Mouse (Mus musculus) hindbrain, embryonic 16.5 days (tissue): Measurements from ENCODE around the gene Dhtkd1. TPM values are rescaled to one million over a fixed set of nuclear protein-coding genes. Genes with fewer than 3 reads are reported as not detected.

ENCODE experiments used
- ATAC-seq: fragments of 200-750 bp; cut with Nextera tagmentation; 2 replicates; pipeline ENCODE4 v1.8.0; 2017; ENCODE audit warnings: moderate TSS enrichment, moderate library complexity
- H3K27ac ChIP-seq: fragments of 300-500 bp; sonication (generic); 2 replicates; pipeline ENCODE4 v1.5.1; 2014; ENCODE audit warnings: low read depth, mild to moderate bottlenecking, control low read depth, low read length, moderate library complexity
- H3K27me3 ChIP-seq: fragments of 300-500 bp; sonication (generic); replicated peaks from 2 replicates; pipeline ENCODE4 v1.6.1; 2014; ENCODE audit warnings: low read length; ENCODE audit not compliant: control insufficient read depth, insufficient read depth
- H3K36me3 ChIP-seq: fragments of 300-500 bp; sonication (generic); 2 replicates; pipeline ENCODE4 v1.6.1; 2014; ENCODE audit warnings: mild to moderate bottlenecking, low read length, moderate library complexity, mixed read lengths; ENCODE audit not compliant: control insufficient read depth, insufficient read depth
- H3K4me1 ChIP-seq: fragments of 300-500 bp; sonication (generic); 2 replicates; pipeline ENCODE4 v1.6.1; 2014; ENCODE audit warnings: low read depth, low read length; ENCODE audit not compliant: control insufficient read depth, insufficient read depth
- H3K4me2 ChIP-seq: fragments of 300-500 bp; sonication (generic); 2 replicates; pipeline ENCODE4 v1.6.1; 2014; ENCODE audit warnings: mild to moderate bottlenecking, low read length, control low read depth, moderate library complexity
- H3K4me3 ChIP-seq: fragments of 300-500 bp; sonication (generic); 2 replicates; pipeline ENCODE4 v1.5.1; 2014; ENCODE audit warnings: mild to moderate bottlenecking, low read length, control low read depth, moderate library complexity
- H3K9ac ChIP-seq: fragments of 300-500 bp; sonication (generic); 2 replicates; pipeline ENCODE4 v1.6.1; 2014; ENCODE audit warnings: low read depth, mild to moderate bottlenecking, control low read depth, low read length, moderate library complexity
- H3K9me3 ChIP-seq: fragments of 300-500 bp; sonication (generic); 2 replicates; pipeline ENCODE4 v1.6.1; 2014; ENCODE audit warnings: mild to moderate bottlenecking, low read length, moderate library complexity; ENCODE audit not compliant: control insufficient read depth
- WGBS: fragments of 180-500 bp; shearing (Covaris S2); extraction: QIAGEN DNeasy Blood & Tissue Kit; methylation state at CpG from one replicate; pipeline ENCODE4 v1.1.7; 2014; 5-methylcytosine and 5-hydroxymethylcytosine counted together
- polyA plus RNA-seq: library from polyadenylated mRNA; unstranded; fragments of >200 nt; fragmentation: Nextera tagmentation; extraction: Ambion mirVana; gene quantifications from 2 replicates; pipeline ENCODE4 v1.2.1, GENCODE M21; 2015

The Dhtkd1 gene
- polyA plus RNA-seq, 1 experiment from 2014 or later, result 6.1 TPM

GRCm38 (mm10) chr2:5939319-5939718 is 3.3 kb downstream of the Dhtkd1 start:
- Histone ChIP-seq H3K36me3 (no peaks in the 10 kb centered on the region), H3K9me3 (no peaks in the 10 kb centered on the region), H3K4me3 (no peak overlapping the region), H3K27ac (no peak overlapping the region), H3K9ac (no peak overlapping the region), H3K4me1 (no peaks in the 10 kb centered on the region; the same call in 1 of the 2 replicates), H3K4me2 (no peak overlapping the region), H3K27me3 (no peaks in the 10 kb centered on the region)
- no peak for ATAC-seq
- WGBS, result 91% methylated on average over 3 of the region's 3 CpGs

GRCm38 (mm10) chr2:5936550-5936949 is 6.0 kb downstream of the Dhtkd1 start:
- no peak for ATAC-seq
- Histone ChIP-seq H3K9ac (no peak overlapping the region), H3K36me3 (no peaks in the 10 kb centered on the region), H3K9me3 (no peaks in the 10 kb centered on the region), H3K27me3 (no peaks in the 10 kb centered on the region), H3K27ac (no peak overlapping the region), H3K4me2 (no peak overlapping the region), H3K4me1 (no peaks in the 10 kb centered on the region), H3K4me3 (no peak overlapping the region)
- WGBS, result 90% methylated on average over 4 of the region's 4 CpGs

- WGBS, result 83% methylated on average over 6 of the region's 6 CpGs
- H3K9ac ChIP-seq, result no peak overlapping the region
- no peaks in the 10 kb centered on the region for H3K4me1 ChIP-seq
- no peak overlapping the region for H3K4me2 ChIP-seq
- no peaks in the 10 kb centered on the region for H3K9me3 ChIP-seq
- no peak overlapping the region for H3K27ac ChIP-seq
- H3K36me3 ChIP-seq, result no peaks in the 10 kb centered on the region
- H3K27me3 ChIP-seq, result no peaks in the 10 kb centered on the region
- no peak overlapping the region for H3K4me3 ChIP-seq
- ATAC-seq, result no peak
Observed at GRCm38 (mm10) chr2:5936068-5936467, 6.5 kb downstream of the Dhtkd1 start.

- Histone ChIP-seq H3K4me2 (no peak overlapping the region), H3K36me3 (0 out of 2 replicates have a peak, but pooled peaks cover 3% of the 10 kb centered on the region), H3K9me3 (no peaks in the 10 kb centered on the region), H3K27ac (no peak overlapping the region), H3K27me3 (no peaks in the 10 kb centered on the region), H3K4me3 (no peak overlapping the region), H3K9ac (no peak overlapping the region), H3K4me1 (no peaks in the 10 kb centered on the region)
- ATAC-seq, result no peak
- WGBS, result 93% methylated on average over 3 of the region's 3 CpGs
Observed at GRCm38 (mm10) chr2:5934936-5935335, 7.7 kb downstream of the Dhtkd1 start.

GRCm38 (mm10) chr2:5931938-5932337 is 10.7 kb downstream of the Dhtkd1 start:
- H3K27ac ChIP-seq, result no peak overlapping the region
- H3K9me3 ChIP-seq, result no peaks in the 10 kb centered on the region
- 0 out of 2 replicates have a peak, but pooled peaks cover 3% of the 10 kb centered on the region for H3K36me3 ChIP-seq
- no peaks in the 10 kb centered on the region for H3K4me1 ChIP-seq
- no peak overlapping the region for H3K4me3 ChIP-seq
- ATAC-seq, result no peak
- no peak overlapping the region for H3K9ac ChIP-seq
- no peak overlapping the region for H3K4me2 ChIP-seq
- 91% methylated on average over 5 of the region's 5 CpGs for WGBS
- no peaks in the 10 kb centered on the region for H3K27me3 ChIP-seq

- Histone ChIP-seq H3K4me1 (no peaks in the 10 kb centered on the region), H3K9me3 (no peaks in the 10 kb centered on the region), H3K27ac (no peak overlapping the region), H3K4me3 (no peak overlapping the region), H3K4me2 (no peak overlapping the region), H3K36me3 (0 out of 2 replicates have a peak, but pooled peaks cover 3% of the 10 kb centered on the region), H3K9ac (no peak overlapping the region), H3K27me3 (no peaks in the 10 kb centered on the region)
- no peak for ATAC-seq
- WGBS, result 91% methylated on average over 18 of the region's 18 CpGs
Observed at GRCm38 (mm10) chr2:5930291-5931054, 12.1 kb downstream of the Dhtkd1 start.

- ATAC-seq, result no peak
- Histone ChIP-seq H3K9me3 (no peaks in the 10 kb centered on the region), H3K27me3 (no peaks in the 10 kb centered on the region), H3K27ac (no peak overlapping the region), H3K4me1 (no peaks in the 10 kb centered on the region), H3K36me3 (0 out of 2 replicates have a peak, but pooled peaks cover 3% of the 10 kb centered on the region), H3K4me2 (no peak overlapping the region), H3K4me3 (no peak overlapping the region), H3K9ac (no peak overlapping the region)
- WGBS, result 93% methylated on average over 5 of the region's 5 CpGs
Observed at GRCm38 (mm10) chr2:5929793-5930192, 12.8 kb downstream of the Dhtkd1 start.

GRCm38 (mm10) chr2:5927481-5927880 is 15.1 kb downstream of the Dhtkd1 start:
- Histone ChIP-seq H3K9me3 (no peaks in the 10 kb centered on the region), H3K36me3 (0 out of 2 replicates have a peak, but pooled peaks cover 3% of the 10 kb centered on the region), H3K4me1 (no peaks in the 10 kb centered on the region), H3K4me2 (no peak overlapping the region), H3K27ac (no peak overlapping the region), H3K4me3 (no peak overlapping the region), H3K9ac (no peak overlapping the region), H3K27me3 (no peaks in the 10 kb centered on the region)
- WGBS, result 99% methylated on average over 5 of the region's 5 CpGs
- no peak for ATAC-seq

GRCm38 (mm10) chr2:5923786-5924185 is 18.8 kb downstream of the Dhtkd1 start:
- Histone ChIP-seq H3K27ac (no peak overlapping the region), H3K4me2 (no peak overlapping the region), H3K9ac (no peak overlapping the region), H3K4me1 (no peaks in the 10 kb centered on the region), H3K36me3 (0 out of 2 replicates have a peak, but pooled peaks cover 2% of the 10 kb centered on the region), H3K4me3 (no peak overlapping the region), H3K9me3 (no peaks in the 10 kb centered on the region), H3K27me3 (no peaks in the 10 kb centered on the region)
- ATAC-seq, result no peak
- 87% methylated on average over 9 of the region's 9 CpGs for WGBS
